Mouse (Mus musculus) bone marrow macrophage, adult 2 months (primary cell): Measurements from ENCODE around the gene Filip1. TPM values are rescaled to one million over a fixed set of nuclear protein-coding genes. Genes with fewer than 3 reads are reported as not detected.

Source experiments
- H3K27ac ChIP-seq: 2 replicates; pipeline ENCODE4 v1.5.1; 2012; ENCODE audit warnings: low read depth, low read length; ENCODE audit not compliant: insufficient read depth
- H3K4me1 ChIP-seq: 2 replicates; pipeline ENCODE4 v1.6.1; 2012; ENCODE audit warnings: low read length; ENCODE audit not compliant: control insufficient read depth, insufficient read depth
- H3K4me3 ChIP-seq: 2 replicates; pipeline ENCODE4 v1.5.1; 2012; ENCODE audit warnings: mild to moderate bottlenecking, low read length, moderate library complexity; ENCODE audit not compliant: insufficient read depth
- CTCF ChIP-seq: IDR thresholded peaks from 2 replicates; pipeline ENCODE4 v1.5.1; 2012; ENCODE audit warnings: low read depth, mild to moderate bottlenecking, low read length, moderate library complexity
- POLR2A ChIP-seq: IDR thresholded peaks from 2 replicates; pipeline ENCODE4 v1.6.1; 2012; ENCODE audit warnings: mild to moderate bottlenecking, low read depth, low read length, borderline replicate concordance
- polyA plus RNA-seq: library from polyadenylated mRNA; stranded (reverse); fragments of >200 nt; gene quantifications from 2 replicates; pipeline ENCODE4 v1.2.4, GENCODE M21; 2012; ENCODE audit not compliant: missing spikeins, insufficient read depth, insufficient read length

The Filip1 gene
- polyA plus RNA-seq, 1 experiment, result not detected

DNA sequence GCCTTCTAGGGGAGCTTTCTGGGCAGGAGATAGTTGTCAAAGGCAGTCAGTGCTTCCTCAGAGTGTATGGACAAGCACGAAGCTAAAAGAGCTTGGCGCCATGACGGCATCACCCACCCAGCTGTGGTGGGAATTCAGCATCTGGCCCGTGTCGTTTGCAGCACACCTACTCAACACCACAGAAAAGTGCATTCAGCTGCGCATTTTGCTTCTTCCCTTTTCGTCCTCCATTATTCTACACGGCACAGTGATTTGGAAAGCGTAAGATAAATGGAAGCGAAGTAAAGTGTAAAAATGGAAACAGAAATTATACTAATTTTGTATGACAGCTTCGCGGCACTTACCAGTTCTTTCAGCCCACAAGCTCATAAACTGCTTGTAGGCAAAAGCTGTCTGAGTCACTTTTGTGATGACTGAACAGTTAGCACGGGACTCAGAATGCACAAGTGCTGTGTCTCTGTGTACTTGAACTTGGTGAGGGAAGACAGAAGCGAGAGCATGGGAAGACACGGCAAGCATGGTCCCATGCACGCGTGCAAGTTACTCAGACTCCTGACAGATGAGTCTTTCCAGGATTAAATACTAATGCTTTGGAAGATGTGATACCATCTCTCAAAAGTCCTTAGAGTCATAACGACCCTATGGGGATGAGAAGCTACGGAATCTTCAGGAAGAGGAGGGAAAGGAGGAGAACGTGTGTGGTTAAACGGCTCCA, 85.3 kb downstream of the Filip1 start:
- TF ChIP-seq POLR2A (no peak), CTCF (no peak)
- Histone ChIP-seq H3K27ac (no peak overlapping the region), H3K4me3 (no peak overlapping the region), H3K4me1 (no peaks in the 10 kb centered on the region)

DNA sequence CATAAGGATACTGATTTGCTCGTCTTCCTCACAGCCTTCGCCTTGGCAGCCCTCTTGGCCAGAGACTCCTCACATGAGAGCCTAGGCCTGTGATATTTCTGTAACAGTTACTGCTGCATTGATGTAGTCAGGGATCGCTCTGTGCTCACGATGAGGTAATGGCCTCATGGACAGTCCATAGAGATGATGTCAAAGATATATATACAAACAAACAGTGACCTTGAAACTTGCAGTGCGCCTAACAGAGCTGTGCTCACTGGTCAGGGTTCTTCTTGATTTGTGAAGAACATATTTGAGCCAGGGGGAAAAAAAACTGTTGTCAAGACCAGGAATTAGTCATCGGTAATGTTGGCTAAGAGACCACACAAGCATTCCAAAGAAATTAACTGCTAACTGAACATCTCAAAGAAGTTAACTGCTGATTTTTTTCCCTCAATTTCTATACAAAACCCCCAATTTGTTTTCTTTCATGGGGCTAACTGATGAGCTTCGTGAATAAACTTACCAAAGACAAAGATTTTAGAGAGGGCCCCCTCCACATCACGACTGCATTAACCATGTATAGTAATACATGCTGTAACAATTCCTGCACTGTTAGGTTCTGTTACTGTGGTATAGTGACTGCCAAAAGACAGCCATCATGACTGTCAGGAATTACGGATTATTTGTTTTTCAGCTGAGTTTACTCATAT, 86.0 kb downstream of the Filip1 start:
- no peak for TF ChIP-seq POLR2A
- no peak for TF ChIP-seq CTCF
- no peak overlapping the region for H3K27ac ChIP-seq
- H3K4me1 ChIP-seq, result 0 out of 2 replicates have a peak, but pooled peaks cover 2% of the 10 kb centered on the region
- H3K4me3 ChIP-seq, result no peak overlapping the region

- Histone ChIP-seq H3K4me3 (no peak overlapping the region), H3K27ac (no peak overlapping the region), H3K4me1 (0 out of 2 replicates have a peak, but pooled peaks cover 2% of the 10 kb centered on the region)
- TF ChIP-seq POLR2A (no peak), CTCF (no peak)
These were observed 86.7 kb downstream of the Filip1 start for GRCm38 (mm10) chr9:79925950-79926349.

- H3K4me3 ChIP-seq, result no peak overlapping the region
- H3K27ac ChIP-seq, result no peak overlapping the region
- no peak for TF ChIP-seq CTCF
- no peak for TF ChIP-seq POLR2A
- H3K4me1 ChIP-seq, result peaks cover 2% of the 10 kb centered on the region; the same call in 1 of the 2 replicates
These were observed 89.4 kb downstream of the Filip1 start for GRCm38 (mm10) chr9:79923262-79923661.

GRCm38 (mm10) chr9:79922493-79922760, 90.2 kb downstream of the Filip1 start:
- no peak overlapping the region for H3K27ac ChIP-seq
- peaks cover 2% of the 10 kb centered on the region; the same call in 1 of the 2 replicates for H3K4me1 ChIP-seq
- H3K4me3 ChIP-seq, result no peak overlapping the region
- TF ChIP-seq POLR2A, result no peak
- no peak for TF ChIP-seq CTCF

- H3K4me1 ChIP-seq, result peaks cover 2% of the 10 kb centered on the region; the same call in 1 of the 2 replicates
- TF ChIP-seq POLR2A, result no peak
- H3K4me3 ChIP-seq, result no peak overlapping the region
- H3K27ac ChIP-seq, result no peak overlapping the region
These were observed 90.8 kb downstream of the Filip1 start for GRCm38 (mm10) chr9:79921701-79922492.

DNA sequence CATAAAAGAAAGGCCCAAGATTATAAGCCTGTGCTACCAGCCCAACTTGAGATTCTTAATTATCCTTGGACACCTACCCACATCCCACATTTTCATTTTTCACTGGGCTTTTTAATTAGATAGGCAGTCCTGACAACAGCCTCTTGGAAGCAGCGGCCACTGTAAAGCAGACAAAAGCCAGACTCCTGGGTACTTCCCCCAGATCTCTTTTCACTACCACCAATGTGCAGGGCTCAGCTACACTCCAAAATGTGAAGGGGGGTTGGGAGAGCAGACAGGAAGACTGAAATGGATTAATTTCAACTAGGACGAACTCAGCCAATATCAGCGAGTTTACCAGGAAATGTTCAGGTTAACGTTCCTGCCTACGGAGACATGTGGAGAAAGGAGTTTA, 92.1 kb downstream of the Filip1 start:
- Histone ChIP-seq H3K27ac (no peak overlapping the region), H3K4me1 (peaks cover 2% of the 10 kb centered on the region; the same call in 1 of the 2 replicates), H3K4me3 (no peak overlapping the region)
- TF ChIP-seq POLR2A (no peak), CTCF (no peak)

- peaks cover 2% of the 10 kb centered on the region; the same call in 1 of the 2 replicates for H3K4me1 ChIP-seq
- TF ChIP-seq POLR2A (no peak), CTCF (no peak)
- no peak overlapping the region for H3K4me3 ChIP-seq
- no peak overlapping the region for H3K27ac ChIP-seq
These were observed 92.7 kb downstream of the Filip1 start for GRCm38 (mm10) chr9:79919750-79920539.

DNA sequence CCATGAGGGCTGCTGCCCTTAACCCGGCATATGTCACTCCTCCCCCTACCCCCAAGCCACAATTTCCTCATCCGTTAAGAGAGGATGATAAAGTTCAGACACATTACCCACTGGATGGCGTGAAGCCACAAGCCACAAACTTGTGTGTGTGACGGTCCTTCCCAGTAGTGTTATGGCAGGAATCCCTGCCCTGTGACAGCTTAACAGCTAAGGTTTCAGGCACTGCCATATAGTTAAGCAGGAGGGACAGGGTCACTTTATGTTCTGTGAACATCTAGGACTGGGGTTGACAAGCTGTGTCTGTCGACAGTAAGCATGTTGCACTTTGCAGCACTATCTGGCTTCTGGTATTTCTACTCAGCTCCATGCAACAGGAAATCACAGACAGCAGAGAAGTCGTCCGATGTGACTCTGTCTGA, 93.3 kb downstream of the Filip1 start:
- H3K27ac ChIP-seq, result no peak overlapping the region
- no peak overlapping the region for H3K4me3 ChIP-seq
- TF ChIP-seq POLR2A (no peak), CTCF (no peak)
- H3K4me1 ChIP-seq, result peaks cover 2% of the 10 kb centered on the region; the same call in 1 of the 2 replicates
